Mouse (Mus musculus): ENCODE results near the gene Ttc7b. TPM values are rescaled to one million over a fixed set of nuclear protein-coding genes. Genes with fewer than 3 reads are reported as not detected.

Ttc7b gene
- total RNA-seq, 1 experiment from 2014 or later: 25.8 TPM

GRCm38 (mm10) chr12:100435763-100436162 is 84.9 kb downstream of the Ttc7b start:
- no peak for ATAC-seq (ENCODE audit: extremely low read depth, insufficient number of reproducible peaks, low FRiP score, poor library complexity, severe bottlenecking)

- 0 out of 2 replicates have a peak, but pooled peaks have one; percentile 26 for ATAC-seq (ENCODE audit: extremely low read depth, insufficient number of reproducible peaks, low FRiP score, poor library complexity, severe bottlenecking)
Observed at GRCm38 (mm10) chr12:100431830-100432229, 88.8 kb downstream of the Ttc7b start.

GRCm38 (mm10) chr12:100429414-100430114 is 91.1 kb downstream of the Ttc7b start:
- no peak for ATAC-seq (ENCODE audit: extremely low read depth, insufficient number of reproducible peaks, low FRiP score, poor library complexity, severe bottlenecking)

- ATAC-seq (ENCODE audit: extremely low read depth, insufficient number of reproducible peaks, low FRiP score, poor library complexity, severe bottlenecking): no peak
Observed at GRCm38 (mm10) chr12:100428183-100428582, 92.4 kb downstream of the Ttc7b start.

GRCm38 (mm10) chr12:100426212-100426611 is 94.4 kb downstream of the Ttc7b start:
- peak; percentile 38; the same call in 1 of the 2 replicates for ATAC-seq (ENCODE audit: extremely low read depth, insufficient number of reproducible peaks, low FRiP score, poor library complexity, severe bottlenecking)

- no peak for ATAC-seq (ENCODE audit: extremely low read depth, insufficient number of reproducible peaks, low FRiP score, poor library complexity, severe bottlenecking)
Observed at GRCm38 (mm10) chr12:100425028-100425427, 95.6 kb downstream of the Ttc7b start.

GRCm38 (mm10) chr12:100422286-100422820 is 98.3 kb downstream of the Ttc7b start:
- no peak for ATAC-seq (ENCODE audit: extremely low read depth, insufficient number of reproducible peaks, low FRiP score, poor library complexity, severe bottlenecking)

- 0 out of 2 replicates have a peak, but pooled peaks have one; percentile 28 for ATAC-seq (ENCODE audit: extremely low read depth, insufficient number of reproducible peaks, low FRiP score, poor library complexity, severe bottlenecking)
Observed at GRCm38 (mm10) chr12:100421538-100421937, 99.1 kb downstream of the Ttc7b start.

- no peak for ATAC-seq (ENCODE audit: extremely low read depth, insufficient number of reproducible peaks, low FRiP score, poor library complexity, severe bottlenecking)
Observed at GRCm38 (mm10) chr12:100420903-100421302, 99.7 kb downstream of the Ttc7b start.

- ATAC-seq (ENCODE audit: extremely low read depth, insufficient number of reproducible peaks, low FRiP score, poor library complexity, severe bottlenecking): no peak
Observed at GRCm38 (mm10) chr12:100419946-100420874, 100.4 kb downstream of the Ttc7b start.

- ATAC-seq (ENCODE audit: extremely low read depth, insufficient number of reproducible peaks, low FRiP score, poor library complexity, severe bottlenecking): no peak
Observed at GRCm38 (mm10) chr12:100415802-100416201, 104.8 kb downstream of the Ttc7b start.

GRCm38 (mm10) chr12:100414717-100415398 is 105.8 kb downstream of the Ttc7b start:
- no peak for ATAC-seq (ENCODE audit: extremely low read depth, insufficient number of reproducible peaks, low FRiP score, poor library complexity, severe bottlenecking)

GRCm38 (mm10) chr12:100408714-100409113 is 111.9 kb downstream of the Ttc7b start:
- ATAC-seq (ENCODE audit: extremely low read depth, insufficient number of reproducible peaks, low FRiP score, poor library complexity, severe bottlenecking): no peak

- no peak for ATAC-seq (ENCODE audit: extremely low read depth, insufficient number of reproducible peaks, low FRiP score, poor library complexity, severe bottlenecking)
Observed at GRCm38 (mm10) chr12:100408143-100408542, 112.5 kb downstream of the Ttc7b start.

- ATAC-seq (ENCODE audit: extremely low read depth, insufficient number of reproducible peaks, low FRiP score, poor library complexity, severe bottlenecking): no peak
Observed at GRCm38 (mm10) chr12:100407371-100407770, 113.3 kb downstream of the Ttc7b start.

GRCm38 (mm10) chr12:100406094-100406493 is 114.5 kb downstream of the Ttc7b start:
- ATAC-seq (ENCODE audit: extremely low read depth, insufficient number of reproducible peaks, low FRiP score, poor library complexity, severe bottlenecking): no peak

- no peak for ATAC-seq (ENCODE audit: extremely low read depth, insufficient number of reproducible peaks, low FRiP score, poor library complexity, severe bottlenecking)
Observed at GRCm38 (mm10) chr12:100405512-100406030, 115.1 kb downstream of the Ttc7b start.

- ATAC-seq (ENCODE audit: extremely low read depth, insufficient number of reproducible peaks, low FRiP score, poor library complexity, severe bottlenecking): no peak
Observed at GRCm38 (mm10) chr12:100404430-100404829, 116.2 kb downstream of the Ttc7b start.

- no peak for ATAC-seq (ENCODE audit: extremely low read depth, insufficient number of reproducible peaks, low FRiP score, poor library complexity, severe bottlenecking)
Observed at GRCm38 (mm10) chr12:100403005-100403324, 117.7 kb downstream of the Ttc7b start.

Measured in neutrophil, adult 5-6 weeks (primary cell).